Mouse (Mus musculus): Measurements from ENCODE around the gene Chpf.

DNA sequence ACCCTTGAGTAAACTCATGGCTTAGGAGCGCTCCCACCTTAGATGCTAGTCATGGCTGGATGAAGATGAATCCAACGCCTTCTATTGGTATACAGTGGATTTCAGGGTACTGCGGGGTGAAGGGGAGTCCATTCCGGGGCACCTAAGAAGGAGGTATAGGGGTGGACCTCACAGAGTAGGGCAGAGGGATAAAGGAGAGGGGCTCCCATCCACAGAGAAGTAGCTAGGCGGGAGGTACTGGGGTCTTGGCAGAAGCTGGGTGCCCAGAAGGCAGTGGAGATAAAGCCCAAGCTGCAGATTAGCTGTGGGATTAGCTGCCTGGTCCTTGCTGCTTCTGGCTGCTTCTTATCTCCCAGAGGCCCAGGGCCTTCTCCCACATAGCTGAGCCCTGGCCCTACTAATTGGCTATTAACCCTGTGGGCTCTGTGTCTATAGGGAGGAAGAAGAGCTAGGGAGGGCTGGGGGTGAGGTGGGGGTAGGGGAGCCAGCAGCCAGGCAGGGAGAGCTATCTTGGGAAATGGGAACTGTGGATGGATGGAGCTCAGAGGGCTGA is 15.4 kb downstream of the Chpf start:
- no peak for TF ChIP-seq POLR2A (IDR thresholded peaks at IDR 0.05; ENCODE audit: insufficient read depth, low read depth, low read length)
- TF ChIP-seq EP300 (IDR thresholded peaks at IDR 0.05; ENCODE audit: insufficient read depth, low read depth, low read length) = no peak
- TF ChIP-seq CTCF (IDR thresholded peaks at IDR 0.05) = no peak
